Mouse (Mus musculus): Measurements from ENCODE around the gene Ptprm. TPM values are rescaled to one million over a fixed set of nuclear protein-coding genes. Genes with fewer than 3 reads are reported as not detected.

The Ptprm gene
- polyA plus RNA-seq, 1 experiment from 2014 or later = 7.0 TPM

- 78% methylated on average over 8 of the region's 8 CpGs for WGBS
- Histone ChIP-seq H3K36me3 (ENCODE audit: control insufficient read depth, insufficient read depth, low read length) (no peaks in the 10 kb centered on the region), H3K4me1 (ENCODE audit: control insufficient read depth, insufficient read depth, low read length) (no peaks in the 10 kb centered on the region), H3K27me3 (replicated peaks; ENCODE audit: control insufficient read depth, insufficient read depth, low read length) (no peaks in the 10 kb centered on the region), H3K9ac (ENCODE audit: low read depth, low read length) (no peak overlapping the region), H3K9me3 (ENCODE audit: control insufficient read depth, low read length) (no peaks in the 10 kb centered on the region), H3K27ac (ENCODE audit: low read length) (no peak overlapping the region), H3K4me3 (ENCODE audit: low read length) (no peak overlapping the region), H3K4me2 (ENCODE audit: low read depth, low read length) (no peak overlapping the region)
- ATAC-seq = no peak
Measured at GRCm38 (mm10) chr17:66808186-66808585, 546.1 kb downstream of the Ptprm start.

GRCm38 (mm10) chr17:66801831-66802687, 552.2 kb downstream of the Ptprm start:
- Histone ChIP-seq H3K27ac (ENCODE audit: low read length) (no peak overlapping the region), H3K9ac (ENCODE audit: low read depth, low read length) (no peak overlapping the region), H3K4me1 (ENCODE audit: control insufficient read depth, insufficient read depth, low read length) (no peaks in the 10 kb centered on the region), H3K9me3 (ENCODE audit: control insufficient read depth, low read length) (no peaks in the 10 kb centered on the region), H3K4me3 (ENCODE audit: low read length) (no peak overlapping the region), H3K36me3 (ENCODE audit: control insufficient read depth, insufficient read depth, low read length) (no peaks in the 10 kb centered on the region), H3K27me3 (replicated peaks; ENCODE audit: control insufficient read depth, insufficient read depth, low read length) (no peaks in the 10 kb centered on the region), H3K4me2 (ENCODE audit: low read depth, low read length) (no peak overlapping the region)
- WGBS = 43% methylated on average over 10 of the region's 10 CpGs
- no peak for ATAC-seq

GRCm38 (mm10) chr17:66800231-66800630, 554.0 kb downstream of the Ptprm start:
- Histone ChIP-seq H3K27me3 (replicated peaks; ENCODE audit: control insufficient read depth, insufficient read depth, low read length) (no peaks in the 10 kb centered on the region), H3K36me3 (ENCODE audit: control insufficient read depth, insufficient read depth, low read length) (no peaks in the 10 kb centered on the region), H3K4me3 (ENCODE audit: low read length) (no peak overlapping the region), H3K4me2 (ENCODE audit: low read depth, low read length) (no peak overlapping the region), H3K27ac (ENCODE audit: low read length) (no peak overlapping the region), H3K4me1 (ENCODE audit: control insufficient read depth, insufficient read depth, low read length) (no peaks in the 10 kb centered on the region), H3K9me3 (ENCODE audit: control insufficient read depth, low read length) (no peaks in the 10 kb centered on the region), H3K9ac (ENCODE audit: low read depth, low read length) (no peak overlapping the region)
- WGBS = 78% methylated on average over 6 of the region's 6 CpGs
- ATAC-seq = peak; percentile 40; the same call in 1 of the 2 replicates

GRCm38 (mm10) chr17:66786166-66786565, 568.1 kb downstream of the Ptprm start:
- no peak overlapping the region for H3K9ac ChIP-seq (ENCODE audit: low read depth, low read length)
- no peak for ATAC-seq
- H3K36me3 ChIP-seq (ENCODE audit: control insufficient read depth, insufficient read depth, low read length) = no peaks in the 10 kb centered on the region
- no peak overlapping the region for H3K4me3 ChIP-seq (ENCODE audit: low read length)
- 0 out of 2 replicates have a peak, but pooled peaks cover 3% of the 10 kb centered on the region for H3K4me1 ChIP-seq (ENCODE audit: control insufficient read depth, insufficient read depth, low read length)
- H3K9me3 ChIP-seq (ENCODE audit: control insufficient read depth, low read length) = no peaks in the 10 kb centered on the region
- no peak overlapping the region for H3K4me2 ChIP-seq (ENCODE audit: low read depth, low read length)
- WGBS = 42% methylated on average over 12 of the region's 12 CpGs
- no peaks in the 10 kb centered on the region for H3K27me3 ChIP-seq (replicated peaks; ENCODE audit: control insufficient read depth, insufficient read depth, low read length)
- H3K27ac ChIP-seq (ENCODE audit: low read length) = no peak overlapping the region

GRCm38 (mm10) chr17:66785586-66785985, 568.7 kb downstream of the Ptprm start:
- Histone ChIP-seq H3K9me3 (ENCODE audit: control insufficient read depth, low read length) (no peaks in the 10 kb centered on the region), H3K9ac (ENCODE audit: low read depth, low read length) (no peak overlapping the region), H3K36me3 (ENCODE audit: control insufficient read depth, insufficient read depth, low read length) (no peaks in the 10 kb centered on the region), H3K4me2 (ENCODE audit: low read depth, low read length) (no peak overlapping the region), H3K4me1 (ENCODE audit: control insufficient read depth, insufficient read depth, low read length) (0 out of 2 replicates have a peak, but pooled peaks cover 3% of the 10 kb centered on the region), H3K27me3 (replicated peaks; ENCODE audit: control insufficient read depth, insufficient read depth, low read length) (no peaks in the 10 kb centered on the region), H3K27ac (ENCODE audit: low read length) (no peak overlapping the region), H3K4me3 (ENCODE audit: low read length) (no peak overlapping the region)
- WGBS = 75% methylated on average over 11 of the region's 11 CpGs
- ATAC-seq = no peak

- no peak for ATAC-seq
- Histone ChIP-seq H3K9ac (ENCODE audit: low read depth, low read length) (no peak overlapping the region), H3K4me3 (ENCODE audit: low read length) (no peak overlapping the region), H3K4me2 (ENCODE audit: low read depth, low read length) (no peak overlapping the region), H3K27me3 (replicated peaks; ENCODE audit: control insufficient read depth, insufficient read depth, low read length) (no peaks in the 10 kb centered on the region), H3K9me3 (ENCODE audit: control insufficient read depth, low read length) (no peaks in the 10 kb centered on the region), H3K36me3 (ENCODE audit: control insufficient read depth, insufficient read depth, low read length) (no peaks in the 10 kb centered on the region), H3K4me1 (ENCODE audit: control insufficient read depth, insufficient read depth, low read length) (0 out of 2 replicates have a peak, but pooled peaks cover 3% of the 10 kb centered on the region), H3K27ac (ENCODE audit: low read length) (no peak overlapping the region)
- WGBS = 89% methylated on average over 4 of the region's 4 CpGs
Measured at GRCm38 (mm10) chr17:66783601-66784000, 570.7 kb downstream of the Ptprm start.

- ATAC-seq = no peak
- no peaks in the 10 kb centered on the region for H3K36me3 ChIP-seq (ENCODE audit: control insufficient read depth, insufficient read depth, low read length)
- no peak overlapping the region for H3K9ac ChIP-seq (ENCODE audit: low read depth, low read length)
- no peak overlapping the region for H3K4me2 ChIP-seq (ENCODE audit: low read depth, low read length)
- H3K27ac ChIP-seq (ENCODE audit: low read length) = no peak overlapping the region
- no peaks in the 10 kb centered on the region for H3K27me3 ChIP-seq (replicated peaks; ENCODE audit: control insufficient read depth, insufficient read depth, low read length)
- WGBS = 79% methylated on average over 10 of the region's 10 CpGs
- no peak overlapping the region for H3K4me3 ChIP-seq (ENCODE audit: low read length)
- H3K4me1 ChIP-seq (ENCODE audit: control insufficient read depth, insufficient read depth, low read length) = 0 out of 2 replicates have a peak, but pooled peaks cover 3% of the 10 kb centered on the region
- H3K9me3 ChIP-seq (ENCODE audit: control insufficient read depth, low read length) = no peaks in the 10 kb centered on the region
Measured at GRCm38 (mm10) chr17:66783075-66783492, 571.2 kb downstream of the Ptprm start.

- Histone ChIP-seq H3K27ac (ENCODE audit: low read length) (no peak overlapping the region), H3K4me2 (ENCODE audit: low read depth, low read length) (no peak overlapping the region), H3K9ac (ENCODE audit: low read depth, low read length) (no peak overlapping the region), H3K36me3 (ENCODE audit: control insufficient read depth, insufficient read depth, low read length) (no peaks in the 10 kb centered on the region), H3K4me3 (ENCODE audit: low read length) (no peak overlapping the region), H3K9me3 (ENCODE audit: control insufficient read depth, low read length) (no peaks in the 10 kb centered on the region), H3K27me3 (replicated peaks; ENCODE audit: control insufficient read depth, insufficient read depth, low read length) (no peaks in the 10 kb centered on the region), H3K4me1 (ENCODE audit: control insufficient read depth, insufficient read depth, low read length) (0 out of 2 replicates have a peak, but pooled peaks cover 3% of the 10 kb centered on the region)
- WGBS = 63% methylated on average over 3 of the region's 3 CpGs
- no peak for ATAC-seq
Measured at GRCm38 (mm10) chr17:66781910-66782309, 572.3 kb downstream of the Ptprm start.

GRCm38 (mm10) chr17:66779026-66779425, 575.2 kb downstream of the Ptprm start:
- H3K9me3 ChIP-seq (ENCODE audit: control insufficient read depth, low read length) = no peaks in the 10 kb centered on the region
- no peak overlapping the region for H3K27ac ChIP-seq (ENCODE audit: low read length)
- H3K36me3 ChIP-seq (ENCODE audit: control insufficient read depth, insufficient read depth, low read length) = no peaks in the 10 kb centered on the region
- H3K27me3 ChIP-seq (replicated peaks; ENCODE audit: control insufficient read depth, insufficient read depth, low read length) = no peaks in the 10 kb centered on the region
- 72% methylated on average over 1 of the region's 1 CpGs for WGBS
- 0 out of 2 replicates have a peak, but pooled peaks cover 3% of the 10 kb centered on the region for H3K4me1 ChIP-seq (ENCODE audit: control insufficient read depth, insufficient read depth, low read length)
- no peak overlapping the region for H3K4me3 ChIP-seq (ENCODE audit: low read length)
- H3K9ac ChIP-seq (ENCODE audit: low read depth, low read length) = no peak overlapping the region
- H3K4me2 ChIP-seq (ENCODE audit: low read depth, low read length) = no peak overlapping the region
- ATAC-seq = no peak

All from intestine, embryonic 16.5 days (tissue).